Mouse (Mus musculus) effector memory CD4-positive, alpha-beta T cell, adult 5 months (primary cell): ENCODE measurements around the gene Kdm5b. TPM values are rescaled to one million over a fixed set of nuclear protein-coding genes. Genes with fewer than 3 reads are reported as not detected.

Source experiments
- polyA plus RNA-seq: library from polyadenylated mRNA; unstranded; fragments of 100-300 nt; shearing (Covaris generic); gene quantifications from one replicate; pipeline ENCODE4 v1.2.1, GENCODE M21; 2017

The Kdm5b gene
- polyA plus RNA-seq, result 50.4 TPM

GRCm38 (mm10) chr1:134559976-134560375 lies at the start of gene Kdm5b:
Kdm5b (plus strand) TSS chr1:134560171.

GRCm38 (mm10) chr1:134549632-134550132 lies 10.3 kb upstream of the Kdm5b start, which contains the start of gene Mgat4e:
Mgat4e (minus strand) TSS chr1:134549682.

DNA sequence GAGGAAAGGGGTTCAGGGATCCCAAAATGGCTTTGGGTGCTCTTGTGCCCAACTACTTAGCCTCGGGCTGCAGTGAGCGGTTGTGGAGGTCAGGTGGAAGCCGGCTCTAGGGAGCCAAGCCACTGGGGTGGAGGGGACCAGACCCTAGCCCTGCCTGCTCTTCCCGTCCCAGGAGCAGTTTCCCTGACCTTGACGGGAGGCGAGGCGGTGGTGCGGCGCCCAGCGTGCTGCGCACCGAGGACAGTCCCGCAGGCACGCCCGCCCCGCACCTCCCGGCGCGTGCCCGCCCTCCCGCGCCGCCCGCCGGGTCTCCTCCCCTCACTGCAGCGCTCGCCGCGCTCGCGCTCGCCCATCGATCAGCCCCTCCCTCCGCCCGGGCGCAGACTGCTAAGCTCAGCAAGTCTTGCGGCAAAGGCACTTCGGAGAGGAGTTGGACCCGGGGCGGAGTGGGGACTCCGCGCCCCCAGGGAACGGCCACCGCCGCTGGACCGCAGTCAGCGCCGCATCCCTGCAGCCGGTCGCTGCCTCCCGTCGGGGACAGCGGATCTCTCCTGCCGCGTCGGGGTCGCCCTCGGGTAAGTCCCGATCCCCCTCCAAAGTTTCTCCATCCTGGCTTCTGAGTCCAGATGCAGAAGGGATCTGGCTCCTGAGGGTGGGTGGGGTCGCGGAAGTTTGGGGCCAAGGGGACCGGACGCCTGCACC lies 86.4 kb downstream of the Kdm5b start, which contains the start of gene Syt2:
Gene Syt2 (plus strand): TSS at position 417 of the 702 bp plus-strand sequence.

Other genes with a start within 250 kb of the Kdm5b start
- gene Ppfia4, start 227.2 kb upstream of the Kdm5b start, polyA plus RNA-seq, result not detected
- 110 TPM for gene Tmem183a, start 198.2 kb upstream of the Kdm5b start, polyA plus RNA-seq
- not detected for gene 4933406M09Rik, start 174.2 kb upstream of the Kdm5b start, polyA plus RNA-seq
- 18.4 TPM for gene Cyb5r1, start 154.6 kb upstream of the Kdm5b start, polyA plus RNA-seq
- gene Adipor1, start 144.8 kb upstream of the Kdm5b start, polyA plus RNA-seq, result 120 TPM
- gene Klhl12, start 104.6 kb upstream of the Kdm5b start, polyA plus RNA-seq, result 24.7 TPM
- 30.3 TPM for gene Rabif, start 65.5 kb upstream of the Kdm5b start, polyA plus RNA-seq
- gene Mgat4e, start 10.5 kb upstream of the Kdm5b start, polyA plus RNA-seq, result 0.27 TPM
- not detected for gene Syt2, start 86.5 kb downstream of the Kdm5b start, polyA plus RNA-seq